Mouse (Mus musculus): ENCODE measurements around the gene Slc16a14.
A peak's percentile ranks its signal among the peaks of the same experiment; 100 is the strongest.

DNA sequence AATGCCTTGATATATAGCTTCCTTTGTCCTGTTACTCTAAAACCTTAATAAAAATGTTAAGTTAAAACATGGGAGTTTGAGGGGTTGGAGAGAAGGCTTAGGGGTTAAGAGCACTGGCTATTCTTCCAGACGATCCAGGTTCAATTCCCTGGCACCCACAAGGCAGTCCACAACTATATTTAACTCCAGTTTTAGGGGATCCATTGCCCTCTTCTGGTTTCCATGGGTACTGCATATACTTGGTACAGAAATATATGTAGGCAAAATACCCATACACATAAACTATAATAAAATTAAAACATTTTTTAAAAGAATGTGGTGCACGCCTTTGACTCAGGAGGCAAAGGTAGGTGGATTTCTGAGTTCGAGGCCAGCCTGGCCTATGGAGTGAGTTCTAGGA is 49.8 kb downstream of the Slc16a14 start:
- peak; percentile 50 for TF ChIP-seq CTCF (IDR thresholded peaks at IDR 0.05; ENCODE audit: low read depth)
- no peak for TF ChIP-seq EP300 (IDR thresholded peaks at IDR 0.05; ENCODE audit: low read depth)
